Mouse (Mus musculus) hindbrain, embryonic 13.5 days (tissue): Measurements from ENCODE around the gene Itgb3. TPM values are rescaled to one million over a fixed set of nuclear protein-coding genes. Genes with fewer than 3 reads are reported as not detected.

ENCODE experiments used
- ATAC-seq: fragments of 200-750 bp; cut with Nextera tagmentation; 2 replicates; pipeline ENCODE4 v1.8.0; 2017; ENCODE audit warnings: moderate TSS enrichment; ENCODE audit not compliant: low FRiP score
- H3K27ac ChIP-seq: fragments of 300-500 bp; sonication (generic); 2 replicates; pipeline ENCODE4 v1.5.1; 2015; ENCODE audit warnings: inconsistent platforms, mild to moderate bottlenecking, moderate library complexity
- H3K27me3 ChIP-seq: fragments of 300-500 bp; sonication (generic); 2 replicates; pipeline ENCODE4 v1.6.1; 2015; ENCODE audit warnings: mild to moderate bottlenecking, inconsistent platforms
- H3K36me3 ChIP-seq: fragments of 300-500 bp; sonication (generic); 2 replicates; pipeline ENCODE4 v1.6.1; 2015; ENCODE audit warnings: mild to moderate bottlenecking, inconsistent platforms
- H3K4me1 ChIP-seq: fragments of 300-500 bp; sonication (generic); replicated peaks from 2 replicates; pipeline ENCODE4 v1.6.1; 2015; ENCODE audit warnings: inconsistent platforms
- H3K4me2 ChIP-seq: fragments of 300-500 bp; sonication (generic); 2 replicates; pipeline ENCODE4 v1.6.1; 2015; ENCODE audit warnings: inconsistent platforms, mild to moderate bottlenecking, moderate library complexity
- H3K4me3 ChIP-seq: fragments of 300-500 bp; sonication (generic); 2 replicates; pipeline ENCODE4 v1.5.1; 2015; ENCODE audit warnings: mild to moderate bottlenecking, inconsistent platforms
- H3K9ac ChIP-seq: fragments of 300-500 bp; sonication (generic); 2 replicates; pipeline ENCODE4 v1.6.1; 2015; ENCODE audit warnings: mild to moderate bottlenecking, inconsistent platforms
- H3K9me3 ChIP-seq: fragments of 300-500 bp; sonication (generic); 2 replicates; pipeline ENCODE4 v1.6.1; 2016; ENCODE audit warnings: inconsistent platforms
- WGBS: fragments of 180-500 bp; shearing (Covaris S2); methylation state at CpG from one replicate; pipeline ENCODE4 v1.1.7; 2015; 5-methylcytosine and 5-hydroxymethylcytosine counted together
- polyA plus RNA-seq: library from polyadenylated mRNA; unstranded; fragments of >200 nt; fragmentation: Nextera tagmentation; extraction: Ambion mirVana; gene quantifications from 2 replicates; pipeline ENCODE4 v1.2.1, GENCODE M21; 2015

Itgb3 gene
- polyA plus RNA-seq, 1 experiment from 2014 or later, result 1.9 TPM

DNA sequence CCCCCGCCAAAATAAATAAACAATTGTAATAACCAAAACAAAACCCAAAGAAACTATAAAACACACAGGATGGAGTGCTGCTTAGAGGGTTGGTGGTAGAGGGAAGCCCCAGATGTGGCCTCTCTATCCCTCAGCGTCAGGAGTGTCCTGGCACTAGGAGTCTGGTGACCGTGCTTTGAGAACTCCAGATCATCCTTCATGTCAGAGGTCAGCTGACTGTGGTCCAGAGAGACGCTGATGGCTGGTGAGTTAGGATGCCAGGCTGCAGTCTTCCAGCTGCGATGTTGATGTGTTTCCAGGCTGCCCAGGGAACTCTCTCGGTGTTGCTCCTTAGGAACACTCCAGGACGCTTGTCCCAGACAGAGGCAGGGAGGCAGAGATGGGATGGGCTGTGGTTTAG is 35.7 kb upstream of the Itgb3 start:
- Histone ChIP-seq H3K36me3 (no peaks in the 10 kb centered on the region), H3K4me2 (no peak overlapping the region), H3K4me3 (no peak overlapping the region), H3K9me3 (0 out of 2 replicates have a peak, but pooled peaks cover 3% of the 10 kb centered on the region), H3K27ac (no peak overlapping the region), H3K9ac (no peak overlapping the region), H3K4me1 (peaks cover 5% of the 10 kb centered on the region; the same call in 1 of the 2 replicates), H3K27me3 (peaks cover 13% of the 10 kb centered on the region)
- WGBS, result 52% methylated on average over 7 of the region's 7 CpGs
- no peak for ATAC-seq

DNA sequence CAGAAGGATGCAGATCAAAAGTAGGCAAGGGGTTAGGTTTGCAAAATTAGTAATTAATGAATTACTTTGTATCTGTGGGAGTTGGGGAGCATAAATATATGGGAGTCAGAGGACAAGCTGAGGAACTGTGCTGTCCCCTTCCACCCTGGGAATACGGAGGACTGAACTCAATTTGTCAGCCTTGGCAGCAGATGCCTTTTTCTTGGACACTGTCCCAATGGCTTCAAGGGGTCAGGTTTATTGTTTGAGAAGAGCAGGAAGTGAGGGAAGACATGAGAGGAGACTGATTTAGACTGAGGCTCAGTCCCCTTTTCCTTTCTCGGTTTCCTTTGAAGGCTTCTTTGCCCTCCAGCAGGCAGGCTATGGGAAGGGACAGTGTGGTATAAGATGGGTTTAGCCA is 35.2 kb upstream of the Itgb3 start:
- H3K9ac ChIP-seq, result no peak overlapping the region
- H3K36me3 ChIP-seq, result no peaks in the 10 kb centered on the region
- 0 out of 2 replicates have a peak, but pooled peaks cover 3% of the 10 kb centered on the region for H3K9me3 ChIP-seq
- ATAC-seq, result no peak
- 55% methylated on average over 2 of the region's 2 CpGs for WGBS
- H3K4me1 ChIP-seq, result peaks cover 5% of the 10 kb centered on the region; the same call in 1 of the 2 replicates
- H3K27me3 ChIP-seq, result peaks cover 13% of the 10 kb centered on the region
- H3K4me3 ChIP-seq, result no peak overlapping the region
- no peak overlapping the region for H3K27ac ChIP-seq
- no peak overlapping the region for H3K4me2 ChIP-seq

DNA sequence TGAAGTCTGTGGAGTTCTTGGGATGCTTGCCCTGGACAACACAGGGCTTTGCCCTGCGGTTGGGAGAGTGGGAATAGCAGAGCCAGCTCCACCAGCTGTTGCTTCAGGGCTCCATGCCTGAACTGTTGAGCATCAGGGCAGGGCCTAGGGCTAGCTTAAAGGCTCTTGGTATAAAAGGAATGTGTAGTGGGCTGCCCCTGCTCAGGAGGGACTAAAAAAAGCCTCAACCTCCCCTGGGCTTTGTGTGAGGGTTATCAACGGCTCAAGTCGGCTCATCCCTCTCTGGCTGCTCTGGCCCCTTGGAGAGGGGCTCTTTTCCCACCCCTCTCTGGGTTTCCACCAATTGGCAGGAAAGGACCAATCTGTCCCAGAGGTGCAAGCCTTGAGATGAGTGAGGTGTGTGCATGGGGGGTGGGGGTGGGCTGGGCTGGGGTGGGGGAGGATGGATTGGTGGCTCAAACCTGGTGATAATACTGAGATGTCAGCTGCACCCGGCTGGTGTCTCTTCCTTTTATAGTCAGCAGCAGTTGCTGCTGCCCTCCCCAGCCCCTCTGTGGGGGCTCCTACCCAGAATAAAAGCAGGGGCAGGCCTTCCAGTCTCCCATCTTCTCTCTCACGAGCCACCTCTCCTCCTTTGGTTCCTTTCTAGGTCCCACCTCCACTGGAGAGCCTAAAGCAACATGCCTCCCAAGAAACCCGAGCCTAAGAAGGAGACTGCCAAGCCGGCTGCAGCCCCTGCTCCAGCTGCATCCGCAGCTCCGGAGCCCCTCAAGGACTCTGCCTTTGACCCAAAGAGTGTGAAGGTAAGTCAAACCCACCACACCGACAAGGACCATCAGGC is 30.8 kb upstream of the Itgb3 start:
- no peak overlapping the region for H3K4me2 ChIP-seq
- no peaks in the 10 kb centered on the region for H3K4me1 ChIP-seq
- WGBS, result 58% methylated on average over 10 of the region's 10 CpGs
- no peaks in the 10 kb centered on the region for H3K36me3 ChIP-seq
- H3K27ac ChIP-seq, result no peak overlapping the region
- no peak overlapping the region for H3K4me3 ChIP-seq
- H3K9ac ChIP-seq, result no peak overlapping the region
- ATAC-seq, result no peak
- H3K27me3 ChIP-seq, result peaks cover 13% of the 10 kb centered on the region
- H3K9me3 ChIP-seq, result no peaks in the 10 kb centered on the region

DNA sequence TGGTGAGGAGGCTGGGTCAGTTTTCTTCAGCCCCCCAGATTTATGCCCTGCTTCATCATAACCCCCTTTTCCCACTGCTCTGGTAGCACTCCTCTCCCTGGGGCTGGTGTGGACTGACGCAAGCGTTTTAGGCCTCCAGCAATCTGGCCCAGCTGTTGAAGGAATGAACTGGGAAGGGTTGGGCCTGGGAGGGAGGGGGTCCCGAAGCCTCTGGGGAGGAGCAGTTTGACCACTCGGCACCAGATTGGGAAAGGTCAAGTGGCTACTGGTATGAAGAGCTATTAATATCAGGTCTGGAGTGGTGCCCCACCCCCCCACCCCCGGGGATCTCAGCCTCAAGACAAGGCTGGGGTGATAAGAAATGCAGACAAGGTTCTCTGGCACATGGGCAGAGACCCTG is 29.7 kb upstream of the Itgb3 start:
- Histone ChIP-seq H3K36me3 (no peaks in the 10 kb centered on the region), H3K9me3 (no peaks in the 10 kb centered on the region), H3K4me1 (no peaks in the 10 kb centered on the region), H3K4me2 (no peak overlapping the region), H3K4me3 (no peak overlapping the region), H3K27ac (no peak overlapping the region), H3K9ac (no peak overlapping the region), H3K27me3 (peaks cover 7% of the 10 kb centered on the region; the same call in 1 of the 2 replicates)
- ATAC-seq, result no peak
- 43% methylated on average over 5 of the region's 5 CpGs for WGBS

DNA sequence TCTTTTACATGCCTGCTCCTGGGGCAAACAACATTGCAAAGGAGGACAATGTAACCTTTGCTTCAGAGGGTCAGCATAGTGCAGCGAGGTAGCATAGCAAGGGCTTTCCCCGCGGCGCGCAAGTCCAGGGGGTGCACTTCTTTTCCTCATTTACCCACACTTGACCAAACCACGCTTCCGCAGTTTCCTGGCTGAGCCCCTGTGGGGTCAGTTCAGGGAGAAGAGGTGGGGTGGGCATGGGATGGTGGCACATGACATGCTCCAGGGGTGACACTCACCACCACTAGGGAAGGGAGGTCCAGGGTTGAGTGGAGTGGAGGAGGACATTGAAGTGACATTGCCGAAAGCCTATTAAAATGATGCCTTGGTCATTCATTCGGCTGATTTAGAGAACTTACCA is 28.7 kb upstream of the Itgb3 start:
- WGBS, result 88% methylated on average over 9 of the region's 9 CpGs
- Histone ChIP-seq H3K4me3 (no peak overlapping the region), H3K9me3 (no peaks in the 10 kb centered on the region), H3K9ac (no peak overlapping the region), H3K4me1 (no peaks in the 10 kb centered on the region), H3K27me3 (peaks cover 2% of the 10 kb centered on the region; the same call in 1 of the 2 replicates), H3K27ac (no peak overlapping the region), H3K4me2 (no peak overlapping the region), H3K36me3 (no peaks in the 10 kb centered on the region)
- ATAC-seq, result no peak

DNA sequence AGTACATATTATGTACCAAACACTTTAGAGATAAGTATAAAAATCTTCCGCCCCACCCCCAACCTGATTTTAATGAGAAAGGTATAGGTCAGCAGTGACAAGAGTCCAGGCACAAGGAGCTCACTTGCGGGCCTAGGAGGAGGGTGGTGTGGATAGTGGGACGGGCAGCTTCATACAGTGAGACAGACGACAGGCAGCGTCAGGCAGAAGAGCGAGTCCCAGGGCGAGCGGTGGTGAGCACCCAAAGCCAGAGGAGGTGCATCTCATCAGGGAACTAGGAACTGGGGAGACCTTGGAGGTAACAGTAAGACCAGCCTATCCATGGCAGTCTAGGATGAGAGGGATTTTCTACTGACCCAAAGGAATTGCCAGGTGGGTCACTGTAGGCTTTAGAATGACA is 28.2 kb upstream of the Itgb3 start:
- WGBS, result 91% methylated on average over 8 of the region's 8 CpGs
- Histone ChIP-seq H3K9me3 (no peaks in the 10 kb centered on the region), H3K4me2 (no peak overlapping the region), H3K4me1 (no peaks in the 10 kb centered on the region), H3K4me3 (no peak overlapping the region), H3K36me3 (no peaks in the 10 kb centered on the region), H3K9ac (no peak overlapping the region), H3K27ac (no peak overlapping the region), H3K27me3 (peaks cover 2% of the 10 kb centered on the region; the same call in 1 of the 2 replicates)
- no peak for ATAC-seq

DNA sequence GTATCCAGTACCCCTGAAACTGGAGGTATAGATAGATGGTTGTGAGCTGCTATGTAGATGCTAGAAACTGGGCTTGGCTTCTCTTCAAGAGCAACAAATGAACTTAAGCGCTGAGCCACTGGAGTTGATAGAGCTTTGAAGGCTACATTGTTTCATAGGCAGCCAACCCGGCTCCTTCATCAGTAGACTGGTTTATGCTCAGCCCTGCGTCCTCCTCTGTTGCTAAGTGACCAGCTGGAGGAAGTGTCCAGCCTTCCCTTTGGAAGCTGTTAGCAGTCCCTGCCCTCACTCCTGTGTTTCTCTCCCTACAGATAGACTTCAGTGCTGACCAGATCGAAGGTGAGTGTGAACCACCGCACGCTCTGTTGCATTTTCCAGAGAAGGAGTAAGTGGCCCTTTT is 27.7 kb upstream of the Itgb3 start:
- no peak overlapping the region for H3K9ac ChIP-seq
- H3K27ac ChIP-seq, result no peak overlapping the region
- 63% methylated on average over 6 of the region's 6 CpGs for WGBS

DNA sequence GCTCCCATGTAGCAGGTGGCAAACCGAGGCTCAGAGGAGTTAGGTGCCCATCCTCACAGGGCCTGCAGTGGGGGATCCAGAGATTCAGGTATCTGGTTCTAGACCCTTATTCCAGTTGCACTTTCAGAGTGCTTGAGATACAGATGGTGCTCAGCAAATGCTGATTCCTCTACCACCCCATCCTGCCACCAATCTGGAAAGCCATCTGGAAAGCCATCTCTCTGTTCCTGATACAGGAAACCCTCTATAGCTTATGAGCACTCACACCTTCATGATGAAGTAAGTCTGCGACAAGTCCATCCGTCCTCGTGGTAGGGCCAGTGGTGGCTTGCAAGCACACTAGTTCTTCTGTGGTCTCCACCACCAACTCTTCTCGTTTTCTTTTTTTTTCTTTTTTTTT is 27.2 kb upstream of the Itgb3 start:
- Histone ChIP-seq H3K9ac (no peak overlapping the region), H3K27ac (no peak overlapping the region), H3K4me1 (no peaks in the 10 kb centered on the region), H3K36me3 (no peaks in the 10 kb centered on the region), H3K4me3 (no peak overlapping the region), H3K4me2 (no peak overlapping the region), H3K9me3 (no peaks in the 10 kb centered on the region), H3K27me3 (peaks cover 2% of the 10 kb centered on the region; the same call in 1 of the 2 replicates)
- WGBS, result 92% methylated on average over 5 of the region's 5 CpGs
- ATAC-seq, result no peak

More for the DNA sequence above, 27.7 kb upstream of the Itgb3 start:
- H3K4me2 ChIP-seq, result no peak overlapping the region
- peaks cover 2% of the 10 kb centered on the region; the same call in 1 of the 2 replicates for H3K27me3 ChIP-seq
- no peaks in the 10 kb centered on the region for H3K4me1 ChIP-seq
- no peaks in the 10 kb centered on the region for H3K9me3 ChIP-seq
- no peaks in the 10 kb centered on the region for H3K36me3 ChIP-seq
- ATAC-seq, result no peak
- no peak overlapping the region for H3K4me3 ChIP-seq

DNA sequence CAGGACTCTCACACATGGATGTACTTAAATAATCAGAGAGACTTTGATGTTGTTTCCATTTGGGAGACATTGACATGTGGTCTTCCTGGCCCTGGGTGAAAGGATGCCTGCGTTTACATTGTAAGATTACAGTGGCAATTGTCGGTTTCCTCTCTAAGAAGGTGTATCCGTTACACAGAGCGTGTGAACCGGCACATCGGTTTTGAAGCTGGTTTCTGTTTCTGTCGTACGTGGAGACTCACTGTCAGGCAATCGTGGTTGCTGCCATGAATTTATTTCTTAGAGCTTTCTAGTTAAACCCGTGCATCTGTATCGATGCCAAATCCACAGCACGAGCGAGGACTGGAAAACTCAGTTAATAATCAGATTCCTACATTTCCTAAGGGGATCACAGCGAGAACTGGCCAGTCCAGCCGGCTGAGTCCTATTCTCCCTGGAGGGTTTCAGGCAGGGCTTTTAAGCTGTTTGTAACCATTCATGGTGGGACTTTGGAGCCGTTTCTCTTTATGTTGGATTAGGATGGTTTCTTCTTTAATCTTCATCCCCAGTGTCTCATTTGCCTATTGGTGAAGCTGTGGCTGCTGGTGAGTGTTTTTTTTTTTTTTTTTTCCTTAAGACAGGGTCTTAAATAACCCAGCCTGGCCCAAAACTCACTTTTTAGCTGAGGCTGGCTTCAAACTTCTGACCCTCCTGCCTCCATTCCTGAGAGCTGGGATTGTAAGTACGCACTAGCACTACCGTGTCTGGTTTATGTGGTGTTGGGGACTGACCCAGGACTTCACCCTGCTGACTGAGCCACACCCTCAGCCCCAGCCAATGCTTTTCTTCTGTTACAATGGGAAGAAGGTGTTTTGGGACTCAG is 26.1 kb upstream of the Itgb3 start:
- Histone ChIP-seq H3K27ac (no peak overlapping the region), H3K27me3 (peaks cover 1% of the 10 kb centered on the region; the same call in 1 of the 2 replicates), H3K9me3 (no peaks in the 10 kb centered on the region), H3K9ac (no peak overlapping the region), H3K4me1 (no peaks in the 10 kb centered on the region), H3K4me2 (no peak overlapping the region), H3K36me3 (no peaks in the 10 kb centered on the region), H3K4me3 (no peak overlapping the region)
- 72% methylated on average over 18 of the region's 18 CpGs for WGBS
- no peak for ATAC-seq

DNA sequence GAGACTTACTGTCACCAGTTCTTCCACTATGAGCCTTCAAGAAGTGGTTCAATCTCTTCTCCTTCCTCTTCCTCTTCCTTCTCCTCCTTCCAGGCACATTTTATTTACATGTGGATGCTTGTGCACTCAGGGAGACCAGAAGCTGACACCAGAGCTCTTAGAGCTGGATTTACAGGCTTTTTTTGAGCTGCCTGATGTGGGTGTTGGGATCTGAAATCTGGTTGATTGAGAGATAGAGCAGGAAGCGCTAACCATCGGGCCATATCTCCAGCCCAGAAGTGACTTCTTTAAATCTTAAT is 25.5 kb upstream of the Itgb3 start:
- Histone ChIP-seq H3K27ac (no peak overlapping the region), H3K36me3 (no peaks in the 10 kb centered on the region), H3K9ac (no peak overlapping the region), H3K4me1 (no peaks in the 10 kb centered on the region), H3K4me3 (no peak overlapping the region), H3K9me3 (no peaks in the 10 kb centered on the region), H3K27me3 (no peaks in the 10 kb centered on the region), H3K4me2 (no peak overlapping the region)
- no peak for ATAC-seq
- WGBS, result 94% methylated on average over 2 of the region's 2 CpGs

DNA sequence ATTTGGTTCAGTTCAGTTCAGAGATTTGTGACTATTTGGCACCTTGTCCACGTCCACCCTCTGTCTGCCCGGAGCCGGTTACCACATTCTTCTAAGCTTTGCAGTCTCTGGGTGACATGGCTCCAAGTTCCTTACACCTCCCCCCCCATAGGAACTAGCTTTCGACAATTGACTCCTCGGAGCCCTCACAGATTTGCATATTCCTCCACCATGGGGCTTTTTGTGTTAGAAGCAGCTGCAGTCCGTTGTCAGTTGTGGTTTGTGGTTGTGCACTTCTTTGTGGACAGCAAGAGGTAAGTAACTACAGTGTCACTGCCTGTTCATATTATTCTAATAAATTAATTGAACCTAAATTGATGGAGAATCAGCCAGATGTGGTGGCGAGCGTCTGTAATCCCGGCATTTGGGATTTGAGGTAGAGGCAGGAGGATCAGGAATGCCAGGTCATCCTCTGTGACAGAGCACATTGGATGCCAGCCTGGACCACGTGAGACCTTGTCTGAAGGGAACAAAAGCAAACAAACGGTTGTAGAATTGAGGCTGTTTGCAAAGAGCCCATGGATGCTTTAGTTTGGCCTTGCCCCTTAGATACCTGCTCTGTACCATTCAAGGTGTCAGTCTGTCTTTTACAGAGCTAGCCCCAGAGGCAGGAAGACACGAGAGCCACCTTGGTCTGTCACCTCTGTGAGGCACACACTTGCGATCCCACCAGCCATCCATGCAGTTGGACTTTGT is 25.0 kb upstream of the Itgb3 start:
- Histone ChIP-seq H3K4me2 (no peak overlapping the region), H3K9ac (no peak overlapping the region), H3K9me3 (no peaks in the 10 kb centered on the region), H3K27me3 (no peaks in the 10 kb centered on the region), H3K4me3 (no peak overlapping the region), H3K36me3 (no peaks in the 10 kb centered on the region), H3K27ac (no peak overlapping the region), H3K4me1 (no peaks in the 10 kb centered on the region)
- WGBS, result 61% methylated on average over 13 of the region's 13 CpGs
- ATAC-seq, result no peak

DNA sequence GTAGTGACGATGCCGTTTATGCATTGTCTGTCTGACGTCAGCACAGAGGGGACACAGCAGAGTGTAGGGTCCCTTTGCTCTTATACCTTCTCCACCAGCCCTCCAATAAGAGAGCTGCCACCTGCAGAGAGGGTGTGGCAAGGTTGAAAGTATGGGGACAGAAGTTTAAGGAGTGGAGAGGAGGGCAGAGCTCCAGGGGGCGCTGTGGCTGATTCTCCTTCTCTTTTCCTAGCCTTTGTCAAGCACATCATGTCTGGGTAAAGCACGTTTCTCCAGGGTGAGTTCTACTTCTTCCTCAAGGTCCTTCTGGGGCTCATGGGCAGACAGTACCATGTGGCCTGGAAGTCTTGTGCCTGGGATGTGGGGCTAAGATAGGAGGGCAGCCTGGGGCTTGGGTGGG is 22.3 kb upstream of the Itgb3 start:
- no peaks in the 10 kb centered on the region for H3K4me1 ChIP-seq
- H3K27me3 ChIP-seq, result no peaks in the 10 kb centered on the region
- H3K9me3 ChIP-seq, result 0 out of 2 replicates have a peak, but pooled peaks cover 5% of the 10 kb centered on the region
- H3K4me3 ChIP-seq, result no peak overlapping the region
- H3K9ac ChIP-seq, result no peak overlapping the region
- no peak overlapping the region for H3K27ac ChIP-seq
- no peak for ATAC-seq
- WGBS, result 83% methylated on average over 5 of the region's 5 CpGs
- H3K36me3 ChIP-seq, result no peaks in the 10 kb centered on the region
- no peak overlapping the region for H3K4me2 ChIP-seq
